9 mouse cellular contexts compared by ENCODE assay signal in genomic region chr7:139930732-139931131, GRCm38 (mm10). TPM values are rescaled to one million over a fixed set of nuclear protein-coding genes. Genes with fewer than 3 reads are reported as not detected.
DNase-seq lines count a peak whose midpoint lies in the region; ATAC-seq lines count a peak whose summit lies in the region.
"Had no signal": no experiment of that assay in that cellular context is flagged by ENCODE, and none has a peak within 500 bp of the region (broad histone marks: within the 10 kb centered on the region; RNA-seq: fewer than 3 reads in every experiment).

No protein-coding gene starts in this region.

- H3K4me3 ChIP-seq in embryonic facial prominence, embryonic 14.5 days (ENCODE audit: low read depth, low read length) = no peak overlapping the region

- no peak overlapping the region for H3K4me2 ChIP-seq in embryonic facial prominence, embryonic 14.5 days (ENCODE audit: low read depth, low read length)

- ATAC-seq in CD4-positive, CD25-positive, alpha-beta regulatory T cell, adult 4 months = no peak
- ATAC-seq in embryonic facial prominence, embryonic 14.5 days (ENCODE audit: low read depth) = peak; percentile 63; the same call in 1 of the 2 replicates
- ATAC-seq in megakaryocyte-erythroid progenitor cell, adult 5-6 weeks (replicated peaks; ENCODE audit: low FRiP score, low TSS enrichment, poor library complexity, severe bottlenecking) = peak; percentile 88

- WGBS in embryonic facial prominence, embryonic 14.5 days = 13% methylated on average over 11 of the region's 11 CpGs

- no peaks in the 10 kb centered on the region for H3K9me3 ChIP-seq in embryonic facial prominence, embryonic 14.5 days (ENCODE audit: control insufficient read depth, low read length)

- H3K27me3 ChIP-seq in embryonic facial prominence, embryonic 14.5 days (replicated peaks; ENCODE audit: control insufficient read depth, insufficient read depth, low read length) = no peaks in the 10 kb centered on the region

- no peak overlapping the region for H3K27ac ChIP-seq in embryonic facial prominence, embryonic 14.5 days (replicated peaks; ENCODE audit: low read depth, low read length)

- no peaks in the 10 kb centered on the region for H3K4me1 ChIP-seq in embryonic facial prominence, embryonic 14.5 days (ENCODE audit: control insufficient read depth, insufficient read depth, low read length)

- no peaks in the 10 kb centered on the region for H3K36me3 ChIP-seq in embryonic facial prominence, embryonic 14.5 days (ENCODE audit: control insufficient read depth, insufficient read depth, low read length)

- DNase-seq in CD4-positive, CD25-positive, alpha-beta regulatory T cell, adult 2 months (ENCODE audit: low read depth, low spot score) = peak; percentile 72
- peak; percentile 64 for DNase-seq in right cerebral cortex, postnatal 14 days
- DNase-seq in right cerebral cortex, postnatal 36 days (ENCODE audit: low spot score in 2 of 2) = no peak
- DNase-seq in embryonic facial prominence, embryonic 14.5 days (ENCODE audit: low spot score) = peak; percentile 22
- DNase-seq in kidney, adult 9 months = peak; percentile 17
- peak; percentile 59 for DNase-seq in thymus, postnatal 0 days (ENCODE audit: low spot score)

- no peak overlapping the region for H3K9ac ChIP-seq in embryonic facial prominence, embryonic 14.5 days (ENCODE audit: low read depth, low read length)

RNA-seq across cellular contexts. Expression of gene Utf1, which starts 12.9 kb away (rescaled TPM):
- 1 to 10 TPM; 3.7 to 6.1 TPM for polyA plus RNA-seq in CD4-positive, CD25-positive, alpha-beta regulatory T cell, adult 4 months (2017; shearing (Covaris generic))
- polyA plus RNA-seq in embryonic facial prominence, embryonic 14.5 days (2014; fragmentation: Nextera tagmentation; extraction: Ambion mirVana) = 0.22 TPM in 1 of 2 replicates, not detected in the other
- not detected in 2 replicates for total RNA-seq in megakaryocyte-erythroid progenitor cell, adult 5-6 weeks (2014; fragmentation: Nextera tagmentation)
- not detected in 2 replicates for total RNA-seq in megakaryocyte-erythroid progenitor cell, adult 5-6 weeks (2017)
- polyA plus RNA-seq in thymus, postnatal 0 days (2015; fragmentation: Nextera tagmentation; extraction: Ambion mirVana) = 8.7 and 8.9 TPM in 2 replicates
- polyA plus RNA-seq: heart, embryonic 14.5 days had no signal

RNA-seq across cellular contexts. Expression of gene Kndc1, which starts 36.2 kb away (rescaled TPM):
- polyA plus RNA-seq in CD4-positive, CD25-positive, alpha-beta regulatory T cell, adult 4 months (2017; shearing (Covaris generic)) = under 1 TPM; 0.44 to 0.58 TPM
- 0.77 and 1.5 TPM in 2 replicates for polyA plus RNA-seq in embryonic facial prominence, embryonic 14.5 days (2014; fragmentation: Nextera tagmentation; extraction: Ambion mirVana)
- total RNA-seq in megakaryocyte-erythroid progenitor cell, adult 5-6 weeks (2014; fragmentation: Nextera tagmentation) = not detected in 2 replicates
- total RNA-seq in megakaryocyte-erythroid progenitor cell, adult 5-6 weeks (2017) = not detected in 2 replicates
- polyA plus RNA-seq in thymus, postnatal 0 days (2015; fragmentation: Nextera tagmentation; extraction: Ambion mirVana) = 0.90 and 1.0 TPM in 2 replicates

RNA-seq across cellular contexts. Expression of gene 6430531B16Rik, which starts 47.8 kb away (rescaled TPM):
- 1 to 10 TPM in 1 of 2 experiments, under 1 TPM in 1; 0.46 to 1.6 TPM for polyA plus RNA-seq in CD4-positive, CD25-positive, alpha-beta regulatory T cell, adult 4 months (2017; shearing (Covaris generic))
- 0.48 and 2.4 TPM in 2 replicates for polyA plus RNA-seq in embryonic facial prominence, embryonic 14.5 days (2014; fragmentation: Nextera tagmentation; extraction: Ambion mirVana)
- not detected in 2 replicates for total RNA-seq in megakaryocyte-erythroid progenitor cell, adult 5-6 weeks (2014; fragmentation: Nextera tagmentation)
- 1.0 TPM in 1 of 2 replicates, not detected in the other for total RNA-seq in megakaryocyte-erythroid progenitor cell, adult 5-6 weeks (2017)
- 0.71 and 0.90 TPM in 2 replicates for polyA plus RNA-seq in thymus, postnatal 0 days (2015; fragmentation: Nextera tagmentation; extraction: Ambion mirVana)
- polyA plus RNA-seq: heart, embryonic 14.5 days had no signal

Comparison
In these comparisons a context has a peak if more than half of its experiments do, and no peak if none do; other contexts are left out.
1. DNase-seq: peak in CD4-positive, CD25-positive, alpha-beta regulatory T cell, adult 2 months (single experiment), right cerebral cortex, postnatal 14 days (single experiment), embryonic facial prominence, embryonic 14.5 days (single experiment), kidney, adult 9 months (single experiment) and thymus, postnatal 0 days (single experiment); none in right cerebral cortex, postnatal 36 days (0 of 2).